Mouse (Mus musculus) thymus, postnatal 0 days (tissue): ENCODE measurements around the gene Sesn1. TPM values are rescaled to one million over a fixed set of nuclear protein-coding genes. Genes with fewer than 3 reads are reported as not detected.

ENCODE experiments used
- DNase-seq: peaks from one replicate; pipeline ENCODE4 v3.0.0-alpha.2; 2015; ENCODE audit warnings: low spot score
- polyA plus RNA-seq: library from polyadenylated mRNA; unstranded; fragments of >200 nt; fragmentation: Nextera tagmentation; extraction: Ambion mirVana; gene quantifications from 2 replicates; pipeline ENCODE4 v1.2.1, GENCODE M21; 2015

The Sesn1 gene
- polyA plus RNA-seq, 1 experiment from 2014 or later, result 69.4 TPM

DNA sequence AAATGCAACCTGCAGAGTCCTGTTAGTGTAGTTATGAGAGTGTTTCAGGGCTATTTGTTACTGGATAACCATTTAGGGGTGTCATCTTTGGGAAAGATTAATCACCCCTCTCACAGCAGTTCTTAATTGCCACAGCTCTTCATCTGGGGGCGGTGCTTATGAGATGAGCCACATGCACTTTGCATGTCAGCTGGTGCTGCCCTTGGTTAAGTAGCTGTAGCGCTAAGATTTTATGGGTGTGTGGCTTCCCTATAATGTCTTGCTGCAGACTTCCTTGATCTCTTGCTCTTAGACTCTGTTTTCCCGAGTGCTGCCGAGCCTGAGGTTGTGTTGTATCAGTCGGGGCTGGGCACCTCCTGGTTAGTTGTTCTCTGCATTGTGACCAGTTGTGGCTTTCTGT lies 58.2 kb downstream of the Sesn1 start:
- DNase-seq, result peak; percentile 31

DNA sequence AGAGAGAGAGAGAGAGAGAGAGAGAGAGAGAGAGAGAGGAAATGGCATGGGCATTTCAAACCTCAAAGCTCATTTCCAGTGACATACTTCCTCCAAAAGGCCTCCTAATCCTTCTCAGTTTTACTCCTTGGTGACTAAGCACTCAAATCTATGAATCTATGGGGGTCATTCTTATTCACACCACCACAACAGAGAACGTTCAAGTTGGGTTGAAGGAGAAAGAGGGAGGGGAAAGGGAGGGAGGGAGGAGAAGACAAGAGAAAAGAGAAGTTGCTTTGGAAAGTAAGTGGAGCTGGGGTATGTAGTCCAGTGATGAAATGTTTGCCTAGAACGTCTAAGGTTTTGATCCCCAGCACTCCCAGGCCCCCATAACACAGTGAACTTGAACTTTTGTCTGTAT lies 60.4 kb downstream of the Sesn1 start:
- no peak for DNase-seq

DNA sequence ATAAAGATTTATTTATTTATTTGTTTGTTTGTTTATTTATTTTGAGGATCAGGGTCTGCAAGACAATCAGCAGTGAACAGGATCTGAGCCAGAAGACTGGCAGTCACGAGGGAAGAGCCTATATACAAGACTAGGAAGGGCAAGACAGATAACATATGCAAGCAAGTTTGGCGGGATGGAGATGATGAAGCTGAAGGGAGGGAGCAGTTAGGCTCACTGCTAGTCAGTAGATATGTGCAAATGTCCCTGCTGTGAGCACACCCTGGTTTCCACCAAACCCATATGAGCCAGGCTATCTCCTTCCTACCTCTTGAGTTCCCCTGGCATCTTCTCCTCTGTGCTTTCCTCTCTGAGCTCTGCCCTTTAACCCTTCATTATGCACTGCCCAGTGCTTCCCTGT lies 61.8 kb downstream of the Sesn1 start:
- DNase-seq, result no peak

DNA sequence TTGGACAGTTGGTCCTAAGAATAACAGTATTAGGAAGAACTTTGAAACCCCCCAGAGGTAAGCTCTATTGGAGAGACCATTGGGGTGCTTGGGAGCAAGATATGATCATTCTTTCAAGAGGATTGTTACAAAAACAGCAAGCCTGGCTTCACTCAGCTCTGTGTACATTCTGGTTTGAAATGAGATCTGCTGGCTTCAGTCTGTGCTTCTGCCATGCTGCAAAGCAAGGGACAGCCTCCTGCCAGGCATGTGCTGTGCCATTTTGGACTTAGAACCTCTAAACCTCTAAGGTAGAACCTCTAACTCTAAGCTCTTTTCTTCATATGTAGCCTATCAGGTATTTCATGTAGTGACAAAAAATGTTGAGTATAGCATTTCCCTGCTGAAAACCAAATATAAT lies 65.9 kb downstream of the Sesn1 start:
- no peak for DNase-seq

DNA sequence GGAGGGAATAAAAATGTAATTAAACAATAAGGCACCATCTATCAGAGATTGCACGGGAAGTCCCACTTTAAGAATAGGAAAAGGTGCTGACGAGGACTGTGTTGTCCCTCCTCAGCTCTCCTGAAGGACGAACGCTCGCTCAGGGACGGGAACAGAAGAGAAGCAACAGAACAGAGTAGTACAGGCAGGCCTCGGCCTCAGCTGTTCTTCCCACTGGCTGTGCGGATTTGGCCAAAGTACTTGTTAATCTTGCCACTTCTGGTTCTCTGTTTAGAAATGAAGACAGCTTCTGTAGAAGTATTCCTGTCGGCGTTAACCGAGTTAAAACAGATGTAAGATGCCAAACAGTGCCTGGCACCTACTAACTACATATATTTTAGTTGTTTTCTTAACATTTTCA lies 68.6 kb downstream of the Sesn1 start:
- no peak for DNase-seq

DNA sequence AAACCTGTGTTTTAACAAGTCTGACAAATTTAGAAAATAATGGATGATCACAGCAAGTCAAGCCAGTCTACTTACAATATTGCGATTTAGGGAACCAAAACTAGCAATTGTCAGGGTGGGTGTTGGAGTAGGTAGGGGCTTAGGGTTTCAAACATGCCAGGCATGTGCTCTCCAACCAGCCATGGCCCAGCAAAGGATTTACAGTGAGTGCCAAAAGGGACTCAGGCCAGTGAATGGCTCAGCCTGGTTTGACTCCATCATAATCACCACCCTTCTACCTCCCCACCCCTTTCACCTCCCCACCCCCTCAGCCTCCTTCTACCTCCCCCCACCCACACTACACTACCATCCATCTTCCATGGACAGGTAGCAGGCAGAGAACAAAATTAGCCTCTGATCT lies 69.9 kb downstream of the Sesn1 start:
- DNase-seq, result no peak

DNA sequence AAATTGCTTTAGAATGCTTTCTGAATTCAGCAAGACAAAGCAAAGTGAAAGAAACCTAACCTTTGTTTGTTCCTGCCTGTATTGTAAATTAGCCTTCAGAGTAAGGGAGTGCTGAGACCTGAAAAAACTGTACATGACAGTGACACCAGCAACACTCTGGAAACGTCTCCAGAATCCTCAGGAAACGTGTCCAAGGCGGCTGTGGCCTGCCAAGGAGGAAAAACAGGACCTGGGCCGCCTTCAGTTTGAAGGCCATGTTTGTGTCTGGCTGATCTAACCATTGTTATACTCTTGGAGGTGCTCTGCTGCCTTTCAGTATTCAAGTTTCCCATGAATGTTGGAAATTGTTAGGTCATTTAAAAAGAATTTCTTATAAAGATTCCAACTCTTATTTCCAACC lies 70.5 kb downstream of the Sesn1 start:
- DNase-seq, result no peak

DNA sequence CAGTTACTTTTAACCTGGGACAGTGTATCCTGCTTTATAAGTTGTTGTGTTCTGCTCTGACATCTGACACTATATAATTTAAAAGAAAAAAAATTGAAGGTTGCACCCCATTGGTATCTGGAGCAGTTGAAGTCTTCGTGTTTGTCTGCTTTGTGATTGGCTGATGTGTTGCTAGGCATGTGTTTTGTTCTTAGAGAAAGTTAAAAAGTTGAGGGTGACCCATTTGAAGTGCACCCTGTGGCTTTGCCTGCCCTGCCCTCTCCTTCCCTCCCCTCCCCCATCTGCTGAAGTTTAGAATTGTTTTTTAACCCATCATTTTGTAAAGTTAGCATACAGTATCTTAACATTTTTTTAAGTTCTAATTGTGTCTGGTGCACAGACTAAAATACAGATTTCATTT lies 71.0 kb downstream of the Sesn1 start:
- DNase-seq, result peak; percentile 81

DNA sequence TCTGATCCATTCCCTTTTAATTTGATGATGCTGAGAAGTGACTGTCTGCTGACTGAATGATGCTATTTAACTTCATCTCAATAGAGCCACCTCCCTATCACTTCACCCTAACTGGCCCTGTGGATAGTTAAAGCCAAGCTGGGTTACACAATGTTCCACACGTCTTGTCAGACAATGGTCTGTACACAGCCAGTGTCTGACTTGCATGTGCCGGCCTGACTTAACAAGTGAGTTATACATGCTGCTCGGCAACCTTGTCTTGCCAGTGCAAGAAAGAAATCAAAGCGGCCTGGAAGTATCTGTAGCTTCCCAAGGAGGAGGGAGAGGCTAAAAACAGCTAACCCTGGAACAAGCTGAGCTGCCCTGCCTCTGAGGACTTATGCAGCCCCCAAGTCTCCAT lies 71.7 kb downstream of the Sesn1 start:
- no peak for DNase-seq

DNA sequence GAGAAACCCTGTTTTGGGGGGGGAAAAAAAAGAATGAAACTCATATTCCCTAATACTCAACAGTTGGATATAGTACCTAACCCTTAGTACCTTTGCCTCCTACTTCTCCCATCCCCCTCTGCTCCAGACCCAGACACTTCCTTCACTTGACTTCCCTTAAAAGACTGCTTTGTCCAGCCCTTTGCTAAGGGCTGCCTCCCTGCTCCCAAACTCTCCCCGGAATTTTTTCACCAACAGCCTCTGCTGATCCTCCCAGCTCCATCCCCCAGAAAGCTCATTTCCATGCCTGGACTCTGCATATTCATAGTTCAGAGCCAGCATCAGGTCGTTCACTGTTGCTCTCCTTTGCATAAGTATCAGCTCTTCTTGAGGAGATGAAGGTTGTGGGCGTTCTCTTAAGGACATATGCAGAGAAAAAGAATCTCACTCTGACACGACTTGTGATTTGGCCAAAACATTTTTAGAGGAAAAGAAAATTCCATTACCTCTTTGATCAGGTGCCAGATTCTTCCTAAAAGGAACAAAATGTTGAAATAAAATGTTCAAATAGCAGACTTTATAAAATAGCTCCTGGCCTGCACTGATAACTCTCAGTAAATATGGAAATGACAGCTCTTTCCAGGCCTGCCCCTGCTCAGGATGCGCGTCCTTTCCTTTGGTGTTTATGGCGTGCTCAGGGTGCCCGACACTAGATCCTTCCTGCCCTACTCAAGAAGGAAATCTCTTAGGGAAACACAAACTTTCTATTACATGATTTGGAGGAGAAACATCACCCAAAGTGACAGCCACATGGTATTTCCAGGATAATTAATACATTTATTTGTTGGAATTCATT lies 74.2 kb downstream of the Sesn1 start:
- no peak for DNase-seq

DNA sequence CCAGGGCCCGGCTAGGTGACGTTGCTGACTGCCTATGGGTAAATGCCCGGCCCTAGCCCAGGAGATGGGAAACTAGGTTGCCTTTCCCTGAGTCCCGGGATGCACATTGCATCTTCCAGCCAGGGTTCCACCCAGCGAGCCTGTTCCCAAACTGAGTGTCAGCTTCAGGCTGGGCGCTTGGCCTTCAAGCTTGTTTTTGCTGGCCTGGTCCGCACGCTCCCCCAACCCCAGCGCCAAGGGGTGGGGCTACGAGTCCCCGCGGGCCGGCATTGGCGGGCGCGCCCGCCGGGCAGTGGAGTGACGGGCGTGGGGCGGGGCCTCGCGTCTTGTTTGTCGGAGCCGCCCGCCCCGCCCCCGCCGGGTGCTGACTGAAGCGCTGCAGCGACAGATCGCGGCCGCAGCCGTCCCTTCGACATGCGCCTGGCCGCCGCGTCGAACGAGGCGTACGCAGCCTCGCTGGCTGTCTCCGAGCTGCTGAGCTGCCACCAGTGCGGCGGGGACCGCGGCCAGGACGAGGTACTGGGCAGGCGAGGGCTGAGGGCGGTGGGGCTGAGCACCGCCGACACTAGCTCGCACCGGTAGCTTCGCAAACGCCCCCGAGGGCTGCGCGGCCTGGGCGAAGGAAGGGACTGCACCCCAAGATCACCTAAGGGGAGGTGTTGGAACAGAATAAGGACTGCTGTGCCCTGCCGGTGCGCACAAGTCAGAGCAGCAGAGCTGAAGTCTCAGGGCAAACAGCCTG lies 77.5 kb downstream of the Sesn1 start:
- peak; percentile 96 for DNase-seq

DNA sequence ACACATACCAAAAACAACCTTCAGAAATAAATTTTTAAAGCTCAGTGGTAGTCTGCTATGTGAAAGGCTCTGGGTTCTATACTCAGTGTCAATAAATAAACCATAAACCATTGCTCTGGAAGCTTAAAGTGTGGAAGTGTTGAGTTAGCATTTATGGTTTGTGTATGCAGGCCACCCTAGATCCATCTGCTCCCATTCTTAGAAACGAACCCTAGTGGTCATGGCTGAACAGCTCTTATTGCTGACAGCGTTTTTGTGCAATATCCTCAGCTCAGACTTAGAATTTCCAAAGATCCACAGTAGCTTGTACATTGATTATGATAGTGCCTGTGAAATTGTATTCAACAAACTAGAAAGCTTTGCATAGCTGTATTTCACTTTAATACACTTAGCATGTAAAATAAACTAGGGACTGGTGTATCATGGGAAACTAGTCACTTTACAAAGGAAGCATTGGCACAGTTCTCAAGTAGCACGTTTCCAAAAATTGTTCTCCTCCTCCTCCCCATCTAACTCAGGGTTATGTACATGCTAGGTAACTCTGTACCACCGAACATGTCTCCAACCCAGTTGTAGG lies 78.7 kb downstream of the Sesn1 start:
- peak; percentile 62 for DNase-seq

DNA sequence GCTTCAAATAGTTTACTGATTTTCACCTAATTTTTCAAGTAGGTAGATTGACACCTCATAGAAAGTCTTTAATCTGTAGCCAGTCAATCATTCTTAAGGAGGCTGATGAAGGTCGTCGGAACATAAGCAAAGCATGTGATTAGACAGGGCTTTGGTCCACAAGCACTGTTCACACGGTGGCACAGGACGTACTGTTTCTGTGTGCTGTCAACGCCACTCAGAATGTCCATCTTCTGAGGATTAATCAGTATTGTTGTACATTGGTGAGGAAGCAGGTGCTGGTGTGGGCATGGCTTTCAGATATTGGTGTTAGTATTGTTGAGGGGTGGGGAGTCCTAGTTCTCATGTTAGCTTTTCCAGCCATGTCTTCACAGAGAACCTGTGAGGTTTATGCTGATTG lies 79.8 kb downstream of the Sesn1 start:
- no peak for DNase-seq

DNA sequence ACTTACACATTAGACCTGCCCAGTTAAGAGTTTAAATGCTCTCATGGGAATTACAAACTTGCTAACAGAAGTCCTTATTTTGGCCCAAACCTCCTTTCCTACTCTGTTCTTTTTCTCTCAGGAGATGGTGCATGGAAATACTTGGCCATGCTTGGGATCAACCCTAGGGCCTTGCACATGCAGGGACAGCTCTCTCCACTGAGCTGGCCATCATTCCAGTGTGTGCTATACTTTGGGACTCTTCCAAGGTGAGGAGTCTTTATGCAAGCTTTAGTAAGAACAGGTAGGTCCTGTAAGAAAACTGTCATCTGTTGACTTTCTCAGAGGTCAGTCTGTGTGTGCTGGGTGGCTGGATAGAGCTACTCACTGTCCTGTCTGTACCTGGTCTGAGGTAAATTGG lies 80.8 kb downstream of the Sesn1 start:
- no peak for DNase-seq

DNA sequence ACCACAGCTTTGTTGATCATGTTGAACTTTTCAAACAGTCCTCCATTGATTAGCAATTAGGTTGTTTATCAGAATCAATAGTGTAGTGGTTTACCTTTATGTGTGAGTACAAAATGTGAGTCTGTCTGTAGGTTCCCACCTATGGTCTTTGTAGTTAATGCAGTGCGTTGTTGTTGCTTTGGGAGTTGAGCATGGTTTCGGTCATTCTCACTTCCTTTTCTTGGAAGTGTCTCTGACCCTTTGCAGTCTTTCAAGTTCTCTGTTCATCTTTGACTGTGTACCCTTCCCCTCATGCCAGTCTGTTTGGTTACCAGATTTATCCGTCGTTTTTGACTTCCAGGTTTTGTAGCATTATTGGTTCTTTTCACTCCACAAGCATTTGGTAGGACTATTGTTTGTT lies 81.6 kb downstream of the Sesn1 start:
- DNase-seq, result no peak

DNA sequence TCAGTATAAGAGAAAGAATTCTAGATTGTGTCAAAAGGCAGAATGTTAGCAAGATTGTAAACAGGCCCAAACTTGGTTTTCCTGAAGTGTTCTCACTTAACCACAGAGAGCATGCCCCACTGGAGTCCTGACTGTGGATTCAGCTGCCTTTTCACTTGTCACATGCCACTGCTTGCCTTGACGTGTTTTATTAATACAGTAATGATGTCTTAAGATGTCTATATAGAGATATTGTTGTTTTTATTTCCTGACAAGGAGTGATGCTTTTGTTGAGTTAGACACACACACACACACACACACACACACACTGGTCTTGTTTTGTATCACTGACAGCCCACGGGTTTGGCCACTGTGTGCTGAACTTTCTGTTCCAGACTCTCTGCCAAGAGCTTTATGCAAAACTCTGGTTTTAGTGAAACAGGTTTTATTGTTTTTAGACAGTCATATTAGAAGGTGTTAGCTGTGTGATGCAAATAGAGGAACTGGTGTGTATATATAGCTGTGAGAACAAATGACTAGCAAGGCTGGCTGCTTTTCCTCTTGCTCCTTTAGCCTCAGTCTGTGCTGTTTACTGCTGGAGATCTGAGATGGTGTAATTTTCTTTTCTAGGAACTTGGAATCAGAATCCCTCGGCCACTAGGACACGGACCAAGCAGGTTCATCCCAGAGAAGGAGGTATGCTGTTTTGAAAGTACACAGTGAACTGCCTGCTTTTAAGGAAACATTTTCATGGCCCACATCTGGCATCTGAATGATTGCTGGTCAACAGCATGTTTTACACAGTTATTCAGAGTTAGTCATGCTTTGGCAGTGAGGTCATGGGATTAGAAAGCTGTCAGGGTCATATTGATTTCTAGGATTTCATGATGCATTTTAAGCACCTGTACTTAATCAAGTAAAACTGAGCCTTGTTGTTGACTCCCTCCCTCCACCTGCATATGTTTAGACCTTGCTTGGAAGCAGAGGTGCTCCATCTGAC lies 84.0 kb downstream of the Sesn1 start:
- DNase-seq, result no peak

DNA sequence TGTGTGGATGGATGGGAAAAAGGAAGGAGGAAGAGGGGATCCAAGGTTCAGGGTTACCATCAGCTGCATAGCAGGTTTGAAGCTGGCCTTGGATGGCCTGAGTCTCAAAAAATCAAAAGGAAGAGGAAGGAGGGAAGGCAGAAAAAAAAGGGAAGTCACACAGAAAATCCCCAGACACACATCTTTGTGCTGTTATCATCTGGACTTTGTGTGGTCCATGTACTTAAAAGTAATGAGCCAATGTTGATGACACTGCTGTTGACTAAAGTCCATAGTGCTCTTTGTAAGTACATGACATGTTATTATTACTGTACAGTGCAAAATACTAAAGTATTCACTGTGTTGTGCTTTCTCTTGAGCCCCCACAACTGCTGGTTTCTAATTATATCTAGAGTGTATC lies 86.7 kb downstream of the Sesn1 start:
- DNase-seq, result no peak

DNA sequence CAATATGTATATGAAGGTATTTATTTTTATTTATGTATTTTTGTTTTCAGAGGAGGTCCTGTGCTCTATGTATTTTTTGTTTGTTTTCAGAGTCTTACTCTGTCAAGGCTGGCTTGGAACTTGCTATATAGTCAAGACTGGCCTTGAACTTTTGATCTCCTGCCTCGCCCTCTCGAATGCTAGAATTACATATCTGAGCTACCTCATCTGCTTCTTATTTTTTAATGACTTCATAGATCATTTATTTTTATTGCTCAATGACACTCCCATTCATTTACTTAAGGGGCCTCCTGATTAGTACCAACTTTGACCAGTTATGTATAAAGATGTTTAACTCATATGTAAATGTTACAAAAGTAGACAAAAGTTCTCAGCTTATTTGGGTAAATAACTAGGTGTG lies 87.1 kb downstream of the Sesn1 start:
- DNase-seq, result no peak

DNA sequence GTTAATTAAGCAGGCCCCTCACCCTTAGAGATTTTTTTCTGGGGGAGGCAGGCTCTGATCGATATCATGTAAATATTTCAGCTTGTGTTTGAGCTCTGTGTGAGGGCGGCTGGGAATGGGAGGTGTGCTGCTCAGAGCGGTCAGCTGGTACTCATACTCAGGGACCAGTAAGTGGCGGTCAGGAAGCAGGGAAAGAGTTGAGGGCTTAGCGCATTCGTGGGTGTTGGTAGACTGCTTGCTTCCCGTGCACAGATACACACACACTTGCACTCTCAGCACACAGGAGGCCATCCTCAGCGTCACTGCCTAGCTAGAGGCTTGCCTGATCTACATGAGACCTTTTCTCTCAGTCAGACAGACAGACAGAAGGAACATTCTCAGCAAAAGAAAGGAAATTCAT lies 91.7 kb downstream of the Sesn1 start:
- no peak for DNase-seq

DNA sequence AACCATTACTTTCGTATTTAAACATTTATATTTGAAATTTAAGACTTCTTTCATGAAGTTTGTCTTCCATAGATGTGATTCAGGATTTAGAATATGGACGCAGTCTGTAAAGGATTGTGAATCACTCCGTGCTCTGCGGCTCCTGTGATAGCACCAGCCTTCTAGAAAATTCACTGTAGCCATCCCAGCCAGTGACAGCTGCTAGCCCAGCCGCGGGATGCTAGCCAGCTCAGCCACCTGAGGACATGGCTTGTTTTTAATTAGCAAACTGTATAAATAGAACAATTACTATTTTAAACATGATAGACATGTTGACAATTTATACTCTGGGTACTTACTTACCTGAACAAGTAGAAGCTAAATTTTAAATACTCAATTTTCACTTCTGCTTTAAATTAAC lies 92.1 kb downstream of the Sesn1 start:
- DNase-seq, result no peak

DNA sequence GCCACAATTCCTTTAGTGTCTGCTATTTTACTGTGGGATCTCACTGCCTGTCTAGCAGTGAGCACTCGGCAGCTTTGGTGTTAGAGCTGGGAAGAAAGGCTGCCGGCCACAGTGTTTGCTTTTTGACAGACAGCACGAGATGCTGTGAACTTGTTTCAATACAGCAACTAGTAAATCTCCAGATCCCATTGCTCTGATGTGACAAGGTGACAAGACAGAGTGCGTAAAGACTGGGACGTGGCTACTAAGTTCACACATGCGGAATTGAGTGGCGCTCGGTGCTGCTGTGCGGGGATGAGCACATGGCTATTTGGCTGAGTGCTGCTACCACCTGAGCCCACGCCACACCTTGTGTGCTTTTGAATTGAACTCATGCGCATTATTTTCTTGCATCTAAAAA lies 97.7 kb downstream of the Sesn1 start:
- no peak for DNase-seq
